Mouse (Mus musculus) E14TG2a.4 (cell line): ENCODE measurements around the gene Mlh3.

Experiments
- H3K27me3 ChIP-seq: 2 replicates; pipeline ENCODE4 v1.6.1; 2014; ENCODE audit warnings: low read length, control low read depth; ENCODE audit not compliant: insufficient read depth
- H3K36me3 ChIP-seq: 2 replicates; pipeline ENCODE4 v1.6.1; 2014; ENCODE audit warnings: low read length, control low read depth; ENCODE audit not compliant: insufficient read depth
- H3K4me1 ChIP-seq: replicated peaks from 2 replicates; pipeline ENCODE4 v1.6.1; 2014; ENCODE audit warnings: low read depth, low read length, control low read depth
- H3K4me3 ChIP-seq: replicated peaks from 2 replicates; pipeline ENCODE4 v1.5.1; 2014; ENCODE audit warnings: mild to moderate bottlenecking, low read length
- H3K9me3 ChIP-seq: 2 replicates; pipeline ENCODE4 v1.6.1; 2014; ENCODE audit warnings: low read length, control low read depth
- CTCF ChIP-seq: conservative IDR thresholded peaks from 2 replicates; pipeline ENCODE4 v1.5.1; 2014; ENCODE audit warnings: low read length
- NANOG ChIP-seq: IDR thresholded peaks from 2 replicates; pipeline ENCODE4 v1.6.1; 2014; ENCODE audit warnings: borderline replicate concordance, low read length, mixed read lengths
- POU5F1 ChIP-seq: IDR thresholded peaks from 2 replicates; pipeline ENCODE4 v1.6.1; 2014; ENCODE audit warnings: low read length, borderline replicate concordance

Mlh3 gene

GRCm38 (mm10) chr12:85195086-85195485 is 75.3 kb downstream of the Mlh3 start:
- TF ChIP-seq CTCF: no peak
- TF ChIP-seq POU5F1: no peak
- TF ChIP-seq NANOG: no peak
- no peaks in the 10 kb centered on the region for H3K36me3 ChIP-seq
- no peaks in the 10 kb centered on the region for H3K9me3 ChIP-seq
- H3K27me3 ChIP-seq: peaks cover 32% of the 10 kb centered on the region
- H3K4me3 ChIP-seq: no peak overlapping the region
- H3K4me1 ChIP-seq: peaks cover 41% of the 10 kb centered on the region

- H3K27me3 ChIP-seq: peaks cover 32% of the 10 kb centered on the region
- peaks cover 44% of the 10 kb centered on the region for H3K4me1 ChIP-seq
- no peaks in the 10 kb centered on the region for H3K36me3 ChIP-seq
- no peak overlapping the region for H3K4me3 ChIP-seq
- no peak for TF ChIP-seq CTCF
- TF ChIP-seq POU5F1: no peak
- TF ChIP-seq NANOG: no peak
- H3K9me3 ChIP-seq: no peaks in the 10 kb centered on the region
These were observed 75.8 kb downstream of the Mlh3 start for GRCm38 (mm10) chr12:85194623-85195018.

- Histone ChIP-seq H3K4me3 (no peak overlapping the region), H3K9me3 (no peaks in the 10 kb centered on the region), H3K36me3 (no peaks in the 10 kb centered on the region), H3K27me3 (peaks cover 32% of the 10 kb centered on the region), H3K4me1 (peaks cover 40% of the 10 kb centered on the region)
- no peak for TF ChIP-seq POU5F1
- no peak for TF ChIP-seq CTCF
- no peak for TF ChIP-seq NANOG
These were observed 76.3 kb downstream of the Mlh3 start for GRCm38 (mm10) chr12:85193923-85194622.

GRCm38 (mm10) chr12:85193146-85193545 is 77.3 kb downstream of the Mlh3 start:
- H3K4me3 ChIP-seq: no peak overlapping the region
- H3K4me1 ChIP-seq: peaks cover 37% of the 10 kb centered on the region
- no peaks in the 10 kb centered on the region for H3K36me3 ChIP-seq
- H3K27me3 ChIP-seq: peaks cover 32% of the 10 kb centered on the region
- H3K9me3 ChIP-seq: no peaks in the 10 kb centered on the region
- TF ChIP-seq CTCF (no peak), NANOG (no peak), POU5F1 (no peak)

- H3K36me3 ChIP-seq: no peaks in the 10 kb centered on the region
- peaks cover 32% of the 10 kb centered on the region for H3K27me3 ChIP-seq
- peak overlapping the region; percentile 64 for H3K4me3 ChIP-seq
- TF ChIP-seq NANOG (no peak), POU5F1 (no peak), CTCF (no peak)
- H3K9me3 ChIP-seq: no peaks in the 10 kb centered on the region
- peaks cover 35% of the 10 kb centered on the region for H3K4me1 ChIP-seq
These were observed 77.8 kb downstream of the Mlh3 start for GRCm38 (mm10) chr12:85192461-85193108.

GRCm38 (mm10) chr12:85190290-85190689 is 80.1 kb downstream of the Mlh3 start:
- Histone ChIP-seq H3K4me1 (peaks cover 22% of the 10 kb centered on the region), H3K27me3 (peaks cover 45% of the 10 kb centered on the region), H3K36me3 (no peaks in the 10 kb centered on the region), H3K4me3 (peak overlapping the region; percentile 27), H3K9me3 (no peaks in the 10 kb centered on the region)
- TF ChIP-seq POU5F1 (no peak), NANOG (no peak), CTCF (no peak)

- no peaks in the 10 kb centered on the region for H3K36me3 ChIP-seq
- H3K4me1 ChIP-seq: peaks cover 19% of the 10 kb centered on the region
- no peak overlapping the region for H3K4me3 ChIP-seq
- TF ChIP-seq POU5F1 (no peak), NANOG (no peak), CTCF (no peak)
- H3K9me3 ChIP-seq: no peaks in the 10 kb centered on the region; the same call in 1 of the 2 replicates
- H3K27me3 ChIP-seq: peaks cover 48% of the 10 kb centered on the region
These were observed 84.0 kb downstream of the Mlh3 start for GRCm38 (mm10) chr12:85186361-85186760.

- Histone ChIP-seq H3K9me3 (no peaks in the 10 kb centered on the region; the same call in 1 of the 2 replicates), H3K27me3 (peaks cover 53% of the 10 kb centered on the region), H3K4me3 (no peak overlapping the region), H3K4me1 (peaks cover 19% of the 10 kb centered on the region), H3K36me3 (no peaks in the 10 kb centered on the region)
- TF ChIP-seq POU5F1: no peak
- TF ChIP-seq NANOG: no peak
- TF ChIP-seq CTCF: no peak
These were observed 84.6 kb downstream of the Mlh3 start for GRCm38 (mm10) chr12:85185810-85186209.
